Mouse (Mus musculus): ENCODE measurements around the gene Olfr1382. TPM values are rescaled to one million over a fixed set of nuclear protein-coding genes. Genes with fewer than 3 reads are reported as not detected.
"Not testable (repeated sequence)": the region's sequence is repeated elsewhere in the genome, so short reads cannot be mapped to it uniquely, and the experiment has no call there.

The Olfr1382 gene
- polyA plus RNA-seq (2014; fragmentation: Nextera tagmentation; extraction: Ambion mirVana), result not detected in 2 replicates

GRCm38 (mm10) chr11:49527947-49528346, at the start of gene Olfr1382:
Gene Olfr1382 (plus strand): TSS chr11:49528247.
- ATAC-seq (ENCODE audit: insufficient read depth) (no peak), DNase-seq (no peak)
- H3K9ac ChIP-seq, result no peak within 1 kb of the TSS
- H3K27ac ChIP-seq (ENCODE audit: low read depth), result no peak within 1 kb of the TSS
- no peaks in the 10 kb centered on the region for H3K9me3 ChIP-seq (ENCODE audit: low read depth, low read length)
- H3K4me3 ChIP-seq (ENCODE audit: low read depth, low read length), result no peak within 1 kb of the TSS
- no peaks in the 10 kb centered on the region for H3K27me3 ChIP-seq (ENCODE audit: insufficient read depth, low read length)
- TF ChIP-seq CTCF (IDR thresholded peaks at IDR 0.05; ENCODE audit: low read depth), result no peak
- H3K4me2 ChIP-seq, result no peak within 1 kb of the TSS
- 78% methylated on average over 3 of the region's 3 CpGs for whole genome bisulfite sequencing
- no peaks in the 10 kb centered on the region for H3K36me3 ChIP-seq (ENCODE audit: insufficient read depth)
- H3K4me1 ChIP-seq (ENCODE audit: insufficient read depth), result no peaks in the 10 kb centered on the region

DNA sequence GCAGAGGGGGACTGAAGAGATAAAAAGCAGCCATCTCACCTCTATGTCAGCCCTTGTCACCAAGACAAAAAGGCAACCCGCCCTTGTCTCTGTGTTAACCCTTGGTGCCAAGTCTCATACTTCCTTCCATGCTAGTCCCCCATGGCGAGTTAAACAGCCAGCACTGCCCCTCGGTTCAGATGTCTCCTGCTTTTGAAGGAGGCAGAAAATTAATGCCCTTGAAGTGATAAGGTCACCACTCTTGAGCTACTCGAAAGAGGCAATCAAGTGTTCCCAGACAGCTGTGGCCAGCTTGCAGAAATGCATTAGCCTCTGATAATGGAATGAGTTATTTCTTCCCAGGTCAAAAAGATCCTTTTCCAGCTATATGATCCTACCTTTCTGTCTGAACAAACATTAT, 42.1 kb upstream of the Olfr1382 start:
- no peak for TF ChIP-seq CTCF (IDR thresholded peaks at IDR 0.05; ENCODE audit: low read depth)
- Histone ChIP-seq H3K27me3 (ENCODE audit: insufficient read depth, low read length) (no peaks in the 10 kb centered on the region), H3K36me3 (ENCODE audit: insufficient read depth) (no peaks in the 10 kb centered on the region), H3K4me3 (ENCODE audit: low read depth, low read length) (no peak overlapping the region), H3K4me1 (ENCODE audit: insufficient read depth) (no peaks in the 10 kb centered on the region), H3K9me3 (ENCODE audit: low read depth, low read length) (no peaks in the 10 kb centered on the region), H3K27ac (ENCODE audit: low read depth) (no peak overlapping the region), H3K4me2 (no peak overlapping the region), H3K9ac (no peak overlapping the region)
- ATAC-seq (ENCODE audit: insufficient read depth), result no peak
- 31% methylated on average over 4 of the region's 4 CpGs for WGBS
- DNase-seq, result no peak

GRCm38 (mm10) chr11:49488770-49489169, 39.3 kb upstream of the Olfr1382 start, which contains the start of gene Olfr1385:
Gene Olfr1385 (plus strand): TSS chr11:49489070.
- H3K9me3 ChIP-seq (ENCODE audit: low read depth, low read length); ATAC-seq (ENCODE audit: insufficient read depth); H3K4me3 ChIP-seq (ENCODE audit: low read depth, low read length); H3K4me1 ChIP-seq (ENCODE audit: insufficient read depth); H3K9ac ChIP-seq; DNase-seq; H3K36me3 ChIP-seq (ENCODE audit: insufficient read depth); H3K4me2 ChIP-seq; H3K27me3 ChIP-seq (ENCODE audit: insufficient read depth, low read length); H3K27ac ChIP-seq (ENCODE audit: low read depth): not testable (repeated sequence)
- WGBS, result 81% methylated on average over 1 of the region's 1 CpGs

- no peaks in the 10 kb centered on the region for H3K4me1 ChIP-seq (ENCODE audit: insufficient read depth)
Observed at GRCm38 (mm10) chr11:49518086-49518485, 10.0 kb upstream of the Olfr1382 start.

DNA sequence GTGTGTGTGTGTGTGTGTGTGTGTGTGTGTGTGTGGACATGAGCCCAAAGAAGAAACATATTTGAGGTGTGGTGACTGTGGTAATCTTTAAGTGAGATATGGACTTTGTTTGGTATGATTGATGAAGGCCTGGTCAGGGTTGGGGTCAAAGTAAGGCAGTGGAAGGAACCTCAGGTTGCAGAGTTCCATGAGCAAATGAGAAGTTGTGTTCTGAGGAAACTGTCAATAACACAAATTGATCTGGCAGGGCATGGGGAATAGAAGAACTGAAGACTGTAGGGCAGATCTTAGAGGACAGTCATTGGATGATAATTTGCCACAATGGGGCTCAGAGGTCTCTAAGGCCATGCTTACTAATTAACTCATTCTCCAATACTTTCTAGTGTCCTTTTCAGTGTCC, 8.7 kb upstream of the Olfr1382 start, which contains the start of gene Olfr1383:
Gene Olfr1383, plus strand, starts transcription at position 301 of the 400 bp plus-strand sequence.
- Histone ChIP-seq H3K36me3 (ENCODE audit: insufficient read depth) (no peaks in the 10 kb centered on the region), H3K27ac (ENCODE audit: low read depth) (no peak within 1 kb of the TSS), H3K4me3 (ENCODE audit: low read depth, low read length) (no peak within 1 kb of the TSS), H3K27me3 (ENCODE audit: insufficient read depth, low read length) (no peaks in the 10 kb centered on the region), H3K4me2 (no peak within 1 kb of the TSS), H3K4me1 (ENCODE audit: insufficient read depth) (no peaks in the 10 kb centered on the region), H3K9ac (no peak within 1 kb of the TSS), H3K9me3 (ENCODE audit: low read depth, low read length) (no peaks in the 10 kb centered on the region)
- no peak for TF ChIP-seq CTCF (IDR thresholded peaks at IDR 0.05; ENCODE audit: low read depth)
- ATAC-seq (ENCODE audit: insufficient read depth), result no peak
- no peak for DNase-seq

More at GRCm38 (mm10) chr11:49518086-49518485, 10.0 kb upstream of the Olfr1382 start:
- H3K9ac ChIP-seq, result no peak overlapping the region
- no peaks in the 10 kb centered on the region for H3K27me3 ChIP-seq (ENCODE audit: insufficient read depth, low read length)
- no peak for ATAC-seq (ENCODE audit: insufficient read depth)
- H3K4me2 ChIP-seq, result no peak overlapping the region
- no peak overlapping the region for H3K27ac ChIP-seq (ENCODE audit: low read depth)
- TF ChIP-seq CTCF (IDR thresholded peaks at IDR 0.05; ENCODE audit: low read depth), result no peak
- no peak overlapping the region for H3K4me3 ChIP-seq (ENCODE audit: low read depth, low read length)
- 54% methylated on average over 5 of the region's 5 CpGs for WGBS
- H3K9me3 ChIP-seq (ENCODE audit: low read depth, low read length), result no peaks in the 10 kb centered on the region
- H3K36me3 ChIP-seq (ENCODE audit: insufficient read depth), result no peaks in the 10 kb centered on the region
- no peak for DNase-seq

- ATAC-seq (ENCODE audit: insufficient read depth) (no peak), DNase-seq (no peak)
- H3K4me2 ChIP-seq, result no peak overlapping the region
- no peaks in the 10 kb centered on the region for H3K4me1 ChIP-seq (ENCODE audit: insufficient read depth)
- H3K36me3 ChIP-seq (ENCODE audit: insufficient read depth), result no peaks in the 10 kb centered on the region
- H3K9ac ChIP-seq, result no peak overlapping the region
- TF ChIP-seq CTCF (IDR thresholded peaks at IDR 0.05; ENCODE audit: low read depth), result no peak
- no peaks in the 10 kb centered on the region for H3K9me3 ChIP-seq (ENCODE audit: low read depth, low read length)
- no peak overlapping the region for H3K27ac ChIP-seq (ENCODE audit: low read depth)
- H3K27me3 ChIP-seq (ENCODE audit: insufficient read depth, low read length), result no peaks in the 10 kb centered on the region
- H3K4me3 ChIP-seq (ENCODE audit: low read depth, low read length), result no peak overlapping the region
Observed at GRCm38 (mm10) chr11:49532761-49533160, 4.7 kb downstream of the Olfr1382 start.

- not testable (repeated sequence) for ATAC-seq (ENCODE audit: insufficient read depth); H3K27me3 ChIP-seq (ENCODE audit: insufficient read depth, low read length); H3K4me2 ChIP-seq; H3K4me1 ChIP-seq (ENCODE audit: insufficient read depth); H3K4me3 ChIP-seq (ENCODE audit: low read depth, low read length); H3K9ac ChIP-seq; H3K36me3 ChIP-seq (ENCODE audit: insufficient read depth); H3K27ac ChIP-seq (ENCODE audit: low read depth); H3K9me3 ChIP-seq (ENCODE audit: low read depth, low read length)
- peak; percentile 24 for TF ChIP-seq CTCF (IDR thresholded peaks at IDR 0.05; ENCODE audit: low read depth)
- WGBS, result 83% methylated on average over 2 of the region's 2 CpGs
- DNase-seq, result peak; percentile 8
Observed at GRCm38 (mm10) chr11:49536631-49537030, 8.6 kb downstream of the Olfr1382 start.

DNA sequence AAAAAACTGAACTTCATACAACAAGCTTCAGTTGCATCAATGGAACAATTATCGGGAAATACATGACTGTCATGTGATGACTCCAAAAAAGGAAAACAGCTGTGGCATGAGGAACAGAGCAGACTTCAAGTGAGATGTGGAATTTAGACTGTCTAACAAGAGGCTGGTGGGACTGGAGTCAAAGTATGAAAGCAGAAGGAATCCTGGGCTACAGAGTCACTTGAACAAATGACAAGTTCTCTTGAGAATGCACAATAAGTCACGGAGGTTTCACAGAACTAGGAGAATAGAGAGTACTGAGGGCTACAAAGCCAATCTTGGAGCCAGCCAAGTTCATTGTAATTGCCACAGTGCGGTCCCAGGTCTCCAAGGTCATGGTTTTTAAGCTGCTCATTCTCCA, 15.1 kb downstream of the Olfr1382 start, which contains the start of gene Olfr1381:
Gene Olfr1381, plus strand, starts transcription at position 301 of the 400 bp plus-strand sequence.
- not testable (repeated sequence) for H3K9me3 ChIP-seq (ENCODE audit: low read depth, low read length); H3K4me3 ChIP-seq (ENCODE audit: low read depth, low read length); H3K36me3 ChIP-seq (ENCODE audit: insufficient read depth); DNase-seq; ATAC-seq (ENCODE audit: insufficient read depth); H3K4me1 ChIP-seq (ENCODE audit: insufficient read depth); H3K27ac ChIP-seq (ENCODE audit: low read depth); H3K9ac ChIP-seq; H3K4me2 ChIP-seq; H3K27me3 ChIP-seq (ENCODE audit: insufficient read depth, low read length)
- 65% methylated on average over 3 of the region's 3 CpGs for WGBS
